Mouse (Mus musculus): ENCODE measurements around the gene Ddx11. TPM values are rescaled to one million over a fixed set of nuclear protein-coding genes. Genes with fewer than 3 reads are reported as not detected.

Ddx11 gene
- 1 to 10 TPM; 1.1 to 1.5 TPM for total RNA-seq (2021)
- long read RNA-seq, experiment 1 = 0 reads
- long read RNA-seq, experiment 2, partial matches to known transcripts = 0 of 1 reads
- long read RNA-seq, experiment 2, other reads (novel, unspliced or antisense) = 1 of 1 reads

DNA sequence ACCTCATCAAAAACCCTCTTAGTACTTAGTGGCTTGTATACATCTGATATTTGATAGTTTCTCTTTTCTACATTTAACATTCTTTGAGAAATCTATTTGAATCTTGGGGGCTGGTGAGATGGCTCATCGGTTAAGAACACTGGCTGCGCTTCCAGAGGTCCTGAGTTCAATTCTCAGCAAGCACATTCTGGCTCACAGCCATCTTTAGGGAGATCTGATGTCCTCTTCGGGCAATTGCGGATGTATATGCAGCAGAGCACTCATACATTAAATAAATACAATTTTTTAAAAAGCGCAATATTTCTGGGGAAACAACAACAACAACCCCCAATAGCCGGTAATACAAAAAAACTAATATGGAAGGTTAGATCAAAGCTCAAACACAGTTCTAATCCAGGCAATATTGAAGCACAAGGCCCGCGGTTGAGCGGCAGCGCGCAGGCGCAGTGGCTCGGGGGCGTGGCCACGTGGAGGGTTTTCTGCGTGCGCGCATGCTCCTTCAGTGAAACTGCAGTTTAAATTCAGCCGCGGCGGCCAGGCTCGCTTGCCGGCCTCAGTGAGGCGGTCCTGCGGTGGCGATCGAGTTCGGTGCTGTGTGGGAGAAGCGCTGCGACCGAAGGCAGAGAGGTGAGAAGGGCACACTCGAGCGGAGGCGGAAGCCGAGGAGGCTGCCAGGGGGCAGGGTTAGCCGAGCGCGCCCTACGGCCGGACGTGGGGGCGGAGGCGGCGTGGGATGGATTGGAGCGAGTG lies at the start of gene Ddx11:
TSS of gene Ddx11 (plus strand) at position 455 of the 750 bp plus-strand sequence.
- peak within 1 kb of the TSS; percentile 94 for H3K4me3 ChIP-seq
- H3K27ac ChIP-seq = peak within 1 kb of the TSS; percentile 59
- peak; percentile 83 to 93 for DNase-seq (ENCODE audit: low spot score in 2 of 2)
- peak; percentile 32; the same call in 1 of the 2 replicates for TF ChIP-seq CTCF (conservative IDR thresholded peaks at IDR 0.05)

- TF ChIP-seq CTCF (conservative IDR thresholded peaks at IDR 0.05) = no peak
- DNase-seq (ENCODE audit: low spot score in 2 of 2) = no peak
- no peak overlapping the region for H3K27ac ChIP-seq
- no peak overlapping the region for H3K4me3 ChIP-seq
These were observed 49.3 kb upstream of the Ddx11 start for GRCm38 (mm10) chr17:66073971-66074370.

DNA sequence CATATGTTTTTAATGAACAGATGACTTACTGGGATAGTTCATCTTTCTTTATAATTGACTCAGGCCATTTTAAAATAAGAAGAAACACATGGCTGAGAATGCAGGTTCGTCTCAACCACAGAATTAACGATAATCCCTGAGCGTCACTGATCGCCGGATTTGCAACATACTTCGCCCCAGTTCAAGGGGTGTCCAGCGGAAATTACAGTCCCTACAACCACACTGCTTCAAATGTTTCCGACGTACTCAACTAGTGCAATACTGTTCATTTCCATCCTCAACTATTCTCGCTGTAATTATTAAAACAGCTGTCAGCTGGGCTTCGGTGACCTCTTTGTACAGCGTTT lies 47.5 kb upstream of the Ddx11 start:
- Histone ChIP-seq H3K27ac (peak overlapping the region; percentile 92), H3K4me3 (peak overlapping the region; percentile 91)
- no peak for TF ChIP-seq CTCF (conservative IDR thresholded peaks at IDR 0.05)
- DNase-seq (ENCODE audit: low spot score in 2 of 2) = no peak

DNA sequence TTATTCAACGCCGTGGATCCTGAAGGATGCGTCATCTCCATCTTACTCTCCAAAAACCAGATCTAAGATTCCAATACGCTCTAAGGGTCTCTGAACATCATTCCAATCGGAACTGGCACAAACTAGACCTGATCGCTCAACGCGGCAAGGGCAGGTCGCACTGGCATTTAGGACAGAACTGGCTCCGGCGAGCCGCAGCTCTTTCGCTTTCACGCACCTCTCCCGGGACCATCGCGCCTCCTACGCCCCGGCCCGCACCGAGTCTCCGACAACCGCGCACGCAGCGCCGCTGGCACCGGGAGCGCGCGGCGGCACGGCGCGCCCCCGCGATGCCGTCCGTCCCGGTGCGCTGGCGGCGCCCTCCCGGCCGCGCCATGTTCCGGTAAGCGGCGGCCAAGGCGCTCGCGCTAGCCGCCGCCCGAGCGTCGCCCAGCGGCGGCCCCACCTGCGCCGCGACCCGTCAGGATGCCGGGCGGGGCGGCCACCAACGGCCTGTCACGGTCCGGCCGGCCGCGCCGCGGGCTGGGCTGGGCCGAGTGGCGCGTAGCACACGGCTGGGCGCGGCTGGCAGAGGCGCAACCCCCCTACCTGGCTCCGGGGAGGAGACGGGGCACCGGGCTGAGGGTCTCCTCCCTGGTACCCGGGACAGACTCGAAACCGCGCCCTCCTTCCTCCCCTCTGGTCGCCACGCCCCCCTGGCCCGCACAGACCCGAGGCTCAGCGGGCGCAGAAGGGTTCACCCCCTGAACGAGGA lies 47.0 kb upstream of the Ddx11 start:
- DNase-seq (ENCODE audit: low spot score in 2 of 2) = peak; percentile 22 to 44
- no peak for TF ChIP-seq CTCF (conservative IDR thresholded peaks at IDR 0.05)
- peak overlapping the region; percentile 91 for H3K4me3 ChIP-seq
- peak overlapping the region; percentile 92 for H3K27ac ChIP-seq

- Histone ChIP-seq H3K4me3 (peak within 1 kb of the TSS; percentile 91), H3K27ac (peak within 1 kb of the TSS; percentile 92)
- DNase-seq (ENCODE audit: low spot score in 2 of 2) = peak; percentile 94 to 96
- TF ChIP-seq CTCF (conservative IDR thresholded peaks at IDR 0.05) = no peak
These were observed 46.4 kb upstream of the Ddx11 start, which contains the start of gene Ankrd12 for GRCm38 (mm10) chr17:66076934-66077333. Gene Ankrd12 (minus strand): TSS chr17:66077089.

GRCm38 (mm10) chr17:66077437-66077850 lies 45.9 kb upstream of the Ddx11 start:
- no peak for TF ChIP-seq CTCF (conservative IDR thresholded peaks at IDR 0.05)
- no peak for DNase-seq (ENCODE audit: low spot score in 2 of 2)
- Histone ChIP-seq H3K27ac (peak overlapping the region; percentile 92), H3K4me3 (peak overlapping the region; percentile 91)

- peak; percentile 26; the same call in 1 of the 2 replicates for TF ChIP-seq CTCF (conservative IDR thresholded peaks at IDR 0.05)
- Histone ChIP-seq H3K4me3 (no peak overlapping the region), H3K27ac (no peak overlapping the region)
- no peak for DNase-seq (ENCODE audit: low spot score in 2 of 2)
These were observed 38.8 kb upstream of the Ddx11 start for GRCm38 (mm10) chr17:66084486-66084885.

DNA sequence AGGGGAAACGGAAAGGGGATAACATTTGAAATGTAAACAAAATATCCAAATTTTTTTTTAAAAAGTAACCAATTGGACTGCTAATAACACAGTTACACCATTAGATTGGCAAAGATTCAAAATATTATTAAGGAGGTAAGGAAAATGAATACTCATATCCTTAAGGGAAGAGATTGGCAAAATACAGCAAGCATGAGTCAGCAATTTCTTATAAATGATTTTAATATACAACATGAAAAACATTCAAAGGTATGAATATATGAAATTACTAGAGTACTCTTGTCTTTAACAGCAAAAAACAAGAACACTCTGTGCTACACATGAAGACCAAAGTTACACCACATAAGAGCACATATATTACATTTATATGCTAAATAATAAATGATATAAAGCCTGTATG lies 38.3 kb upstream of the Ddx11 start:
- Histone ChIP-seq H3K4me3 (no peak overlapping the region), H3K27ac (no peak overlapping the region)
- DNase-seq (ENCODE audit: low spot score in 2 of 2) = no peak
- TF ChIP-seq CTCF (conservative IDR thresholded peaks at IDR 0.05) = no peak

GRCm38 (mm10) chr17:66090251-66090650 lies 33.1 kb upstream of the Ddx11 start:
- H3K4me3 ChIP-seq = no peak overlapping the region
- no peak overlapping the region for H3K27ac ChIP-seq
- no peak for DNase-seq (ENCODE audit: low spot score in 2 of 2)
- TF ChIP-seq CTCF (conservative IDR thresholded peaks at IDR 0.05) = no peak

DNA sequence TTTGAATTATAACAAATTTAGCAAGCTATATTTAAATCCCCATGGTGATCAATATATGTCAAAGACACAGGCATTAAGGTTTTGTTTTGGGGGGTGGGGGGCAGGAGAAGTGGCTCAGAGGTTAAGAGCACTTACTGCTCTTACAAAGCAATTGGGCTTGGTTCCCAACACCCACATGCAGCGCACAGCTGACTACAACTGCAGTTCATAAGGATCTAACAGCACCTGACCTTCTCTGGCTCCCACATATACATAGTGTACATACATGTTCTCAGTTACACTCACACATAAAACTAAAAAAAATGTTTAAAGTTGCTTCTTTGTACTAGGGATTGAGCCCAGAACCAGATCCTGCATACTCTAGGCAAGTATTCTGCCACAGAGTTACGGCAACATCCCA lies 31.9 kb upstream of the Ddx11 start:
- DNase-seq (ENCODE audit: low spot score in 2 of 2) = no peak
- H3K27ac ChIP-seq = no peak overlapping the region
- no peak for TF ChIP-seq CTCF (conservative IDR thresholded peaks at IDR 0.05)
- no peak overlapping the region for H3K4me3 ChIP-seq

GRCm38 (mm10) chr17:66092065-66092464 lies 31.3 kb upstream of the Ddx11 start:
- Histone ChIP-seq H3K4me3 (no peak overlapping the region), H3K27ac (no peak overlapping the region)
- TF ChIP-seq CTCF (conservative IDR thresholded peaks at IDR 0.05) = no peak
- no peak for DNase-seq (ENCODE audit: low spot score in 2 of 2)

GRCm38 (mm10) chr17:66092664-66093063 lies 30.7 kb upstream of the Ddx11 start:
- no peak; the same call in 1 of the 2 replicates for TF ChIP-seq CTCF (conservative IDR thresholded peaks at IDR 0.05)
- Histone ChIP-seq H3K27ac (peak overlapping the region; percentile 28; the same call in 1 of the 2 replicates), H3K4me3 (no peak overlapping the region)
- DNase-seq (ENCODE audit: low spot score in 2 of 2) = no peak
